Mouse (Mus musculus) midbrain, postnatal 0 days (tissue): ENCODE data around the gene Kcnh7. TPM values are rescaled to one million over a fixed set of nuclear protein-coding genes. Genes with fewer than 3 reads are reported as not detected.

Experiments
- ATAC-seq: fragments of 200-750 bp; cut with Nextera tagmentation; 2 replicates; pipeline ENCODE4 v1.8.0; 2017; ENCODE audit warnings: moderate number of reproducible peaks, mild to moderate bottlenecking, moderate TSS enrichment, moderate library complexity; ENCODE audit not compliant: low FRiP score
- DNase-seq: peaks from one replicate; pipeline ENCODE4 v3.0.0-alpha.2; 2015; ENCODE audit warnings: low spot score
- H3K27ac ChIP-seq: fragments of 300-500 bp; sonication (generic); 2 replicates; pipeline ENCODE4 v1.5.1; 2014; ENCODE audit warnings: low read depth, mild to moderate bottlenecking, low read length, mixed read lengths
- H3K27me3 ChIP-seq: fragments of 300-500 bp; sonication (generic); 2 replicates; pipeline ENCODE4 v1.6.1; 2014; ENCODE audit warnings: low read length, control low read depth, mixed read lengths; ENCODE audit not compliant: insufficient read depth
- H3K36me3 ChIP-seq: fragments of 300-500 bp; sonication (generic); 2 replicates; pipeline ENCODE4 v1.6.1; 2014; ENCODE audit warnings: low read length, control low read depth, mixed read lengths; ENCODE audit not compliant: insufficient read depth
- H3K4me1 ChIP-seq: fragments of 300-500 bp; sonication (generic); 2 replicates; pipeline ENCODE4 v1.6.1; 2014; ENCODE audit warnings: mild to moderate bottlenecking, control low read depth, antibody characterized with exemption, low read length, mixed read lengths; ENCODE audit not compliant: insufficient read depth
- H3K4me2 ChIP-seq: fragments of 300-500 bp; sonication (generic); 2 replicates; pipeline ENCODE4 v1.6.1; 2014; ENCODE audit warnings: low read depth, mild to moderate bottlenecking, low read length, mixed read lengths; ENCODE audit not compliant: poor library complexity, severe bottlenecking
- H3K4me3 ChIP-seq: fragments of 300-500 bp; sonication (generic); 2 replicates; pipeline ENCODE4 v1.5.1; 2014; ENCODE audit warnings: low read depth, mild to moderate bottlenecking, low read length, moderate library complexity
- H3K9ac ChIP-seq: fragments of 300-500 bp; sonication (generic); replicated peaks from 2 replicates; pipeline ENCODE4 v1.6.1; 2014; ENCODE audit warnings: mild to moderate bottlenecking, low read length, moderate library complexity, mixed read lengths; ENCODE audit not compliant: poor library complexity, severe bottlenecking
- H3K9me3 ChIP-seq: fragments of 300-500 bp; sonication (generic); 2 replicates; pipeline ENCODE4 v1.6.1; 2016; ENCODE audit warnings: low read length, control low read depth
- CTCF ChIP-seq: IDR thresholded peaks from 2 replicates; pipeline ENCODE4 v1.5.1; 2016; ENCODE audit warnings: antibody characterized with exemption, mild to moderate bottlenecking
- WGBS: fragments of 180-500 bp; shearing (Covaris S2); extraction: QIAGEN DNeasy Blood & Tissue Kit; methylation state at CpG from one replicate; pipeline ENCODE4 v1.1.7; 2014; 5-methylcytosine and 5-hydroxymethylcytosine counted together
- polyA plus RNA-seq: library from polyadenylated mRNA; unstranded; fragments of >200 nt; fragmentation: Nextera tagmentation; extraction: Ambion mirVana; gene quantifications from 2 replicates; pipeline ENCODE4 v1.2.1, GENCODE M21; 2015
- total RNA-seq: library from RNA; depleted of rRNA; stranded (reverse); fragments of >200 nt; gene quantifications from 2 replicates; pipeline ENCODE4 v1.2.3, GENCODE M21; 2014

Kcnh7 gene
- total and polyA plus RNA-seq, 2 experiments from 2014 or later, result 8.6 to 10.5 TPM

DNA sequence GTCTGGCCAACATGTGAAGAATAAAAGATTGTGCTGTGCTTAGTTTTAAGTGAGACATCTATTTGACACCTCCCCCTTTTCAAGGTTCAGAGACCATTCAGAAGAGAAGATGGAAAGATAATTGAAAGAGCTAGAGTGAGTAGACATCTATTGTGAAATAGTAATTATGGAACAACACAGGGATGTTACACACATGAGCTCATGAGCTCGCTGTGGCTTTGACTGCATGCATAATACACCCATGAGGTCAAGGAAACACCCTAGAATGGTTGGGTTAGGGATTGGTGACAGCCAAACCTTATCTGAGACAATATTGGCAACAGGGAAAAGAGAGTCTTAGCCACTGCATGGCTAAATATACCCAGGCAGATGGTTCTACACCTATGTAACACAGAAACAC, 380.1 kb downstream of the Kcnh7 start:
- no peak for DNase-seq
- no peaks in the 10 kb centered on the region for H3K27me3 ChIP-seq
- no peak overlapping the region for H3K4me2 ChIP-seq
- H3K4me3 ChIP-seq, result no peak overlapping the region
- H3K36me3 ChIP-seq, result no peaks in the 10 kb centered on the region; the same call in 1 of the 2 replicates
- no peak for ATAC-seq
- no peak overlapping the region for H3K9ac ChIP-seq
- TF ChIP-seq CTCF, result no peak
- 52% methylated on average over 1 of the region's 1 CpGs for WGBS
- H3K9me3 ChIP-seq, result no peaks in the 10 kb centered on the region
- no peak overlapping the region for H3K27ac ChIP-seq
- no peaks in the 10 kb centered on the region for H3K4me1 ChIP-seq

DNA sequence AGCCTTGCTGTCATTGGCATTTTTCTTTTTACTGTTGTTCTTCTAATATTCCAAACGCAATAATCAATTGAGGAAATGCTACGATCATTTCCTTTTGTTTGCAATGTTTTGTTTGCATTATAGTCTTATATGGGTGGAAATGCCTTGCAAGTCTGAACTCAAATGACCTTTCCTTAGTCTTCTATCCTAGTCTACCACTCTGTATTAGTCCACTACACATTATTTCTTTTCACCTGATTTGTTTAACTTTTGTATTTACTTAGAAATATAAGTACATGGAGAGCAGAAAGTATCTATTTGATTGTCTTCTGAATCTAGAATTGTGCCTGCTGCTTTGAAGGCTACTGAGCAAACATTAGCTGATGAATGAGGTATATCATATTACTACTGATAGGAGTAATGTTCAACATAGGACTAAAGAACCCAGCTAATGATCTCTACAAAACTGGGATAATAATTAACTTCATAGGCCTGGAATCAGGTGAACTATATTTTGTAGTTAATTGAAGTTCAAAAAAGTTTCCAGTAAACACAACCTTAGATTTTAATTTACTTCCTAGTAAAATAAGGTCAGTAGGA, 399.5 kb downstream of the Kcnh7 start:
- DNase-seq, result no peak
- H3K4me1 ChIP-seq, result no peaks in the 10 kb centered on the region
- ATAC-seq, result no peak
- no peaks in the 10 kb centered on the region for H3K36me3 ChIP-seq
- no peaks in the 10 kb centered on the region for H3K9me3 ChIP-seq
- no peak overlapping the region for H3K4me2 ChIP-seq
- H3K27me3 ChIP-seq, result no peaks in the 10 kb centered on the region
- no peak overlapping the region for H3K27ac ChIP-seq
- TF ChIP-seq CTCF, result no peak
- H3K9ac ChIP-seq, result no peak overlapping the region
- no peak overlapping the region for H3K4me3 ChIP-seq
- WGBS, result 49% methylated on average over 2 of the region's 2 CpGs

DNA sequence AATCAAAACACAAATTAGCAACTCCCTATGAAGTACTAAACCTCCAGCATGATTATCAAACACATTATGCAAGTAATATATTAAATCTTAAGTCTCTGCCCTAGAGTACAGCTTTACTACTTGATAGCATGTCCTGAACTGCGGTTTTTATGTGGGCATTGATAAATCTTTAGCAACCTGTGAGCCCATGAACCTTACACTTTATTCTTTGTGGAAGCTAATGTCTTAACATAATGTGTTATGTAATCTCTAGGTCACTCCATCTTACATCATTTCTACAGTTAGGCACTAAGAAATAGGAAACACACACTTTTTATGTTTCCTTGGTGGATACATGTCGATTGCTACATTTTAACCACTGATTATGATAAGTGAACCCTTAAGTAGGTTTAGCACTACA, 437.8 kb downstream of the Kcnh7 start:
- Histone ChIP-seq H3K27ac (no peak overlapping the region), H3K9ac (no peak overlapping the region), H3K36me3 (no peaks in the 10 kb centered on the region), H3K9me3 (no peaks in the 10 kb centered on the region), H3K4me3 (no peak overlapping the region), H3K27me3 (no peaks in the 10 kb centered on the region), H3K4me2 (no peak overlapping the region), H3K4me1 (no peaks in the 10 kb centered on the region)
- TF ChIP-seq CTCF, result no peak
- ATAC-seq (no peak), DNase-seq (no peak)
- WGBS, result 81% methylated on average over 2 of the region's 2 CpGs

DNA sequence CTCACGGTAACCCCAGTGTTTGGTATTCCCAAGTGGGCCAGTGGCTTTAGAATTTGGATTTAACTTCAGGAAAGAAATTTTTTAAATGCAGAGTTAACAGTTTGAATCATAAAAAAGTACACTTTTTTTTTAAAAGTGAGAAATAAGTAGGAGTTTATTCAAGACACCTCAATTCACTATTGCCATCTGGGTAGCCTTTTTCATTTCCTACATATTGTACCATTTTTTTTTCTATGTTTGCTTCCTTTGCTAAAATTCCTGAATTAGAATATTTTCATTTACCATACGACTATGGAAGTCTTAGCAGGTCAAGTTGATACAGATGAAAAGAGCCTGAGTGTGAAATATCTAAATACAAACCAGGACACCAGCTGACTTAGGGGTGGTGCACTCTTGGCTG, 441.0 kb downstream of the Kcnh7 start:
- Histone ChIP-seq H3K27me3 (no peaks in the 10 kb centered on the region), H3K9me3 (no peaks in the 10 kb centered on the region), H3K36me3 (0 out of 2 replicates have a peak, but pooled peaks cover 2% of the 10 kb centered on the region), H3K4me3 (no peak overlapping the region), H3K27ac (no peak overlapping the region), H3K9ac (no peak overlapping the region), H3K4me1 (no peaks in the 10 kb centered on the region), H3K4me2 (no peak overlapping the region)
- DNase-seq, result no peak
- no peak for ATAC-seq
- no peak for TF ChIP-seq CTCF
- WGBS, result 72% methylated on average over 2 of the region's 2 CpGs

DNA sequence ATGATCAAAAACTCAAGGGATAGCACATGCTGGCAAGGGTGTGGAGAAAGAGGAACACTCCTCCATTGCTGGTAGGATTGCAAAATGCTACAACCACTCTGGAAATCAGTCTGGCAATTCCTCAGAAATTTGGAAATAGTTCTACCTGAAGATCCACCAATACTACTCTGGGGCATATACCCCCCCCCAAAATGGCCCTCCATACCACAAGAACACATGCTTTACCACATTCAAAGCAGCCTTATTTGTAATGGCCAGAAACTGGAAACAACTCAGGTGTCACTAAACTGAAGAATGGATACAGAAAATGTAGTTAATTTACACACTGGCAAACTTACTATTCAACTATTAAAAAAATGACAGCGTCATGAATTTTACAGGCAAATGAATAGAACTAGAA, 453.4 kb downstream of the Kcnh7 start:
- Histone ChIP-seq H3K4me1 (no peaks in the 10 kb centered on the region), H3K27me3 (no peaks in the 10 kb centered on the region), H3K4me3 (no peak overlapping the region), H3K27ac (no peak overlapping the region), H3K36me3 (no peaks in the 10 kb centered on the region), H3K4me2 (no peak overlapping the region), H3K9me3 (no peaks in the 10 kb centered on the region), H3K9ac (no peak overlapping the region)
- WGBS, result 86% methylated on average over 1 of the region's 1 CpGs
- no peak for ATAC-seq
- no peak for TF ChIP-seq CTCF
- DNase-seq, result no peak

DNA sequence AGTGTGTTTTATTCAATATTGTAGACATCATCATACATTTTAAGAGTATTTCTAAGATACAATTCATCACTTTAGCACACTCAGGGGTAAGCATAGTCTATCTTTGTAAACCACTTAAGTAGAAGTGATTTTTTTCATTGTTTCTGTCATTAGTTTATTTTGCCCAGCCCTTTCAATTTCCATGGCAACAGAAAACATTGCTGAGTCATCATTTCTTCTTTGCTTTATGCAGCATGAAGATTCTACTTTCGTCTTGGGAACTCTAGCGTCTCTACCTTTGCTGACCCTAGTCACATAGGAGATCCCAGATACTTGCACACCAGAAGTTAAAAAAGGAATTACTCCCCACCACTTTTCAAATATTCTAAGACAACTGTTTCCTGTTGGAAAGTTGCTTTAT, 456.4 kb downstream of the Kcnh7 start:
- Histone ChIP-seq H3K4me2 (no peak overlapping the region), H3K9me3 (no peaks in the 10 kb centered on the region), H3K36me3 (no peaks in the 10 kb centered on the region), H3K4me1 (no peaks in the 10 kb centered on the region), H3K27ac (no peak overlapping the region), H3K9ac (no peak overlapping the region), H3K4me3 (no peak overlapping the region), H3K27me3 (no peaks in the 10 kb centered on the region)
- 93% methylated on average over 2 of the region's 2 CpGs for WGBS
- ATAC-seq, result no peak
- no peak for DNase-seq
- no peak for TF ChIP-seq CTCF
